Mouse (Mus musculus): ENCODE results near the gene Kif19a. TPM values are rescaled to one million over a fixed set of nuclear protein-coding genes. Genes with fewer than 3 reads are reported as not detected.

Gene Kif19a
- total RNA-seq (2021), result 1 to 10 TPM in 1 of 2 experiments, under 1 TPM in 1; 0.99 to 1.6 TPM
- long read RNA-seq, experiment 1, partial matches to known transcripts, result 0 of 1 reads
- long read RNA-seq, experiment 1, other reads (novel, unspliced or antisense), result 0 of 1 reads
- long read RNA-seq, experiment 2, partial matches to known transcripts, result 1 of 1 reads
- long read RNA-seq, experiment 2, other reads (novel, unspliced or antisense), result 0 of 1 reads

DNA sequence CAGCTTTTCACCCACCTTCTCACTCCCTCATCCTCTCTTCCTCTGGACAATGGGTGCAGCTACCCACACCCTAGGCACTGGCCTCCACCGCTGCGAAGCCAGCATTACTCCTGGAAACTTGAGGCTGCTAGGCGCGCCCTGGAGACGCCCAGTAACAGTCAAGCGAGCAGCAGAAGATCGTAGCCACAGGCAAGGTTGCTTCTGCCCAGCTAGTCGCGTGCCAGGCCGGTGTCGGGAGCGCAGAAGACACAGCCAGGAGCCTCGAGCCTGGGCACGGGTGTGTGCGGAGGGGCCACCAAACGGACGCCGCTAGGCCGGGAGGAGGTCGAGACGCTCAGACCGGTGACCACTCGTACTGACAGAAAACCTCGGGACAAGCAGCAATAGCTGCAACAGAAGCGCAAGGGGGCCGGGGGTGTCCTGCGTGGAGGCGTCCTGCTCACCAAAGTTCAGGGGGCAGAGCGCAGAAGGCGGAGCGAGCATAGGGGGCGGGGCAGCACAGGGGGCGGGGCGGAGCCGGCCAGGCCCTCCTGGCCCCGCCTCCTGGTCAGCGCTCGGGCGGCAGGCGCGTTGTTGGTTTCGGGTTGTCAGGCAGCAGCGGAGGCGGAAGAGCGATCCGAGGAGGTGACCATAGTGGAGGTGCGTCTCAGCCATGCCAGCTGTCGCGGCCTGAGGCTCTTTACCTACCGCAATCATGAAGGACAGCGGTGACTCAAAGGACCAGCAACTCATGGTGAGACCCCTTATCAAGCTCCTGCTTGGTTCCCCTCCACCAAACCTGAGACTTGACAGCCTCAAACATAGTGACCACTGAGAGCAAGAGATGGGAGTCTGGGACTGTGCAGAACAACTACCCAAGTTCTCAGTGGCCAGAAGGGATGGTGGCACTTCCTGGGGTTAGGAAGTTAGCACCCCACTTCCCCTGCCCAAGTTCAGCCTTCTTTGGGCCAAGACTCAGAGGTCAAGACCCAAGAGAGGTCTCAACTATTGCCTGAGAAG is at the start of gene Kif19a:
Kif19a (plus strand) TSS at position 569 of the 999 bp plus-strand sequence.
- peak; percentile 31 to 35 for DNase-seq (ENCODE audit: low spot score in 2 of 2)

GRCm38 (mm10) chr11:114715531-114715930 is 49.7 kb upstream of the Kif19a start:
- DNase-seq (ENCODE audit: low spot score in 2 of 2), result no peak

DNA sequence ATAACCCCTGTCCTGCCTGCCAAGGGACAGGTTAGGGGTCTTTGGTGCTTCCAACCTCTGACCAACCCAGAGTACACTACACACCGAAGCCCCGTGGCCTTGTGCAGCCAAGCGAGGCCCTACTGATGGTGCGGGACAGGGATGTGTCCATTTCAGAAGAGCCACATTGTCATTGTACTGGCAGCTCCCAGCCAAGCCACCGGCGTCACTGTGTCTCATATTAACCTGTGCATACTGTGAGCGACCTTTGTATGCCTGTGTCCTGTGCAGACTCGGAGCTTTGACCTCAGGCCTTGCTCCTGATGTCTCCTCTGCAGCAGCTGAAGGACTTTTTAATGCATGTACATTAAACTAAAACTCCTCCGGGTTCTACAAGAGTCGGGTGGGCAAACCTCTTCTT is 44.7 kb upstream of the Kif19a start:
- no peak for DNase-seq (ENCODE audit: low spot score in 2 of 2)

DNA sequence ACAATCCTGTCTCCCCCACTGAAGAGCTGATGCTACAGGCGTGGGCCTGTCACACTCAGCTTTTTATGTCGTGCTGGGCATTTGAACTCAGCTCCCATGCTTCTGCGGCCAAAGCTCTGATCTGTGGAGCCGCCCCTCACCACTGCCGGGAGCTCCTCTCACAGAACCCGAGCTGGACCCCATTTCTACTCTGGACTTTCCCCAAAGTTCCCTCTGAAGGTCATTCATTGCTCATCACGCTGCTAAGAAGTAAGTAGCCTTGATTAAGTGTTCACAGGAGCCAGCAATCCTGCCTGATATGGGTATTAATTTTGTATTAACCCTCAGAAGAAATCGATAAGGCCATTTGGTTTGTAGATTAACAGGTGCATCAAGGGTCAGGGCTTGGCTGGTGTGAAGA is 42.8 kb upstream of the Kif19a start:
- DNase-seq (ENCODE audit: low spot score in 2 of 2), result no peak

DNA sequence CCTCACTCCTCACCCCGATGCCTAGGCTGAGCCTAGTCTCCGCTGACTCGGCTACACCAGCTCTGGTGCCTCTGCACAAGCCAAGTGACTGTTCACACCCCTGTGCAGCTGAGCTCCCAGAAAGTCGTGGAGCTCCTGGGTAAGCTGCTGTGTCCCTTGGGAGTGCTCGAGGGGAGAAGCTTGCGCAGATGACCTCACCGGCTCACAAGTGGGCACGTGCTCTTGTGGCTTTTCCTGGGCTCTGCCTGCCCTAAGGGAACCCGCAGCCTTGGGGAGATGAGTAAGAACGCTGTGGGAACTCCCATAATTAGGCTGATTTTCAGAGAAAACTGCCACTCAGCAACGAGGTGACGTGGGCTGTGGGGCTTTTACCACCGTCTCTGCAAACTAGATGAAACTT is 42.2 kb upstream of the Kif19a start:
- no peak for DNase-seq (ENCODE audit: low spot score in 2 of 2)

- DNase-seq (ENCODE audit: low spot score in 2 of 2), result no peak
Measured at GRCm38 (mm10) chr11:114724787-114725590, 40.2 kb upstream of the Kif19a start.

- DNase-seq (ENCODE audit: low spot score in 2 of 2), result peak; percentile 27 to 44
Measured at GRCm38 (mm10) chr11:114726965-114727825, 38.0 kb upstream of the Kif19a start, which contains the start of gene Dnaic2. TSS of gene Dnaic2 (plus strand) at chr11:114727408.

DNA sequence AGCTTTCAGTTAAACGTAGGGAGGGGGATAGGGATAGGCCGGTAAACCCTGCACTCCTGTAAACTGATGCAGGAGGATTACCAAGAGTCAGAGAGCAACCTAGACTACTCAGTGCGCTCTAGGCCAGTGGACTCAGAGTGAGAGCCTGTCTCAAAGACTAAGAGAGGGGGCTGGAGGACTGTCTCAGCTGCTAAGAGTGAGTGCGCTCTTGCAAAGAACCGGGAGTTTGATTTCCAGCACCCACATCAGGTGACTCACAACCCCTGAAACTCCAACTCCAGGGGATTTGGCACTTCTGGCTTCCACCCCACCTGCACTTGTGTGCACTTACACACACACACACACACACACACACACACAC is 37.4 kb upstream of the Kif19a start:
- no peak for DNase-seq (ENCODE audit: low spot score in 2 of 2)

DNA sequence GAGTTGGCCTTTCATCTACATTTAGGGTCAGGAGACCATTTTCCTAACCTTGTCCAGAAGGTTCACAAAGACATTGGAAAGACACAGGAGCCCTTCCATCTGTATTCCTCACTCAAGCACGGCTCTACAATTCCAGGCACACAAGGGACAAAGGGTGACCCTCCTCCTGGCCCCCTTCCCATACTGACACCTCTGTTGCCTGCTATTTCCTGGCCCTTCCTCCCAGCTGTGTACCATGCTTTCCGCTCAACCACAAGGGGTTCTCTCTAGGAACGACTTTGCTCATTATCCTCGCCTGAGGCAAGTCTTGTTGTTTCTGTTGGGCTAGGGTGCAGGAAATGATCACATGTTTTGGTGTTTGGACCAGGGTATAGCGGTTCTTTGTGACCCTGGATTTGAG is 36.9 kb upstream of the Kif19a start:
- DNase-seq (ENCODE audit: low spot score in 2 of 2), result no peak

DNA sequence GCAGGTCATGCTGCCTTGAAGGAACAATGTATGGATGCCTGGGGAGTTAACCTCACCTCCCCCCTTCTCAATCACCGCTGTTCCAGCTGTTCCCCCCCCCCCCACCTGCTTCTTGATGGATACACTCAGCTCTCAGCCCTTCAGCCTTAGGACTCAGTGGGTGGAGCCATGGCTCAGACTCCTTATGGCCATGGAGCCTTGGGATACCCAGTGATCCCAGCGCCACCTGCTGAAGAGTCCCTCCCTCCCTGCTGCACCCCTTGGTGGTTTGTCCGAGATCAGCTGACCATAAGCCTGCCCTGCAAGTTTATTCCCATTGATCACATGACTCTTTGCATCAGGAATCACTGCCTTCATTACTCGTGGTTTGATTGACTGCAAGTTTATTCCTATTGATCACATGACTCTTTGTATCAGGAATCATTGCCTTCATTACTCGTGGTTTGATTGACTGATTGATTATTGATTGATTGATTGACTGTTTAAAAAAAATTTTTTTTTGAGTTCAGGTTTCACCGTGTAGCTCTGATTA is 35.3 kb upstream of the Kif19a start:
- no peak for DNase-seq (ENCODE audit: low spot score in 2 of 2)

DNA sequence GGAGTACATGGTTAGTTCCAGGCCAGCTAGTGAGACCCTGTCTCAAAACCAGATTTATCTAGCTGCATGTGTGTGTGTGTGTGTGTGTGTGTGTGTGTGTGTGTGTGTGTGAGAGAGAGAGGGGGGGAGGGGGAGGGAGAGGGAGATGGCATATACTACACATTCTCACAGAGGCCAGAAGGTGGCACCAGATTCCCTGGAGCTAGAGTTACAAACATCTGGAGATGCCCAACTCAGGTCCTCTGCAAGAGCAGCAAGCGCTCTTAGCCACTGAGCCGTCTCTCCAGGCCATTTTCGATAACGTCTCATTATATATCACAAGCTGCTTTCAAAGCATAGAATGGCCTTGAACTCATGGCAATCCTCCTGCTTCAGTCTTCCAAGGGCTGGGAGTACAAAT is 33.5 kb upstream of the Kif19a start:
- no peak for DNase-seq (ENCODE audit: low spot score in 2 of 2)

GRCm38 (mm10) chr11:114732890-114733289 is 32.3 kb upstream of the Kif19a start:
- DNase-seq (ENCODE audit: low spot score in 2 of 2), result no peak

DNA sequence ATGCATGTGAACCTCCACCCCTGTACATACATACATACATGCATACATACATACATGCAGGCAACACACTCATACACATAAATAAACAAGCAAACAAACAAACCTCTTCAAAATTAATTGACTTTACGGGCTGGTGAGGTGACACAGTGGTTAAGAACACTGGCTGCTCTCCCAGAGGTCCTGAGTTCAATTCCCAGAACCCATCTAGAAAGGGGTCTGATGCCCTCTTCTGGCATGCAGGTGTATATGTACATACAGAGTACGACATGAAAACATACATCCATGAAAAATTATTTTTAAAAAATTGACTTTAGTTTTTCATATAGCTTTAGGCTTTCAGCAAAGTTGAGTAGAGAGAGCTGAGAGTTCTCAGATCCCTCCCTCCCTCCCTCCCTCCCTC is 29.1 kb upstream of the Kif19a start:
- DNase-seq (ENCODE audit: low spot score in 2 of 2), result no peak

GRCm38 (mm10) chr11:114736913-114737624 is 28.1 kb upstream of the Kif19a start:
- DNase-seq (ENCODE audit: low spot score in 2 of 2), result no peak

DNA sequence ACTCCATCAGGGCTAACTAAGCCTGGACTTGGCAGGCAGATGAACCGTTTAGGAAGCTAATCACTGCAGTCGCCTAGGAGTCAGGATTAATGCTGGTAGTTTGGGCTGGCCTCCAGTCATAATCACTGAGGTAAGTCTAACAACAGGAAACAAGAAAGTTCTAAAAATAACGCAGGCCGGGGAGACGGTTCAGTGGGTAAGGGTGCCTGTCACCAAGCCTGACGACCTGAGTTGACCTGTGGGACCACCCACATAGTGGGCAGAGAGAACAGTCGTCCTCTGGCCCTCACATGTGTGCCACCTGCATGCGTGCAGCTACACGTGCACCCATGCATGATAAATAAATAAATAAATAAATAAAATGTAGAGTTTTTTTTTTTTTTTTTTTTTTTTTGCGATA is 24.6 kb upstream of the Kif19a start:
- no peak for DNase-seq (ENCODE audit: low spot score in 2 of 2)

GRCm38 (mm10) chr11:114741451-114741850 is 23.7 kb upstream of the Kif19a start:
- no peak for DNase-seq (ENCODE audit: low spot score in 2 of 2)

DNA sequence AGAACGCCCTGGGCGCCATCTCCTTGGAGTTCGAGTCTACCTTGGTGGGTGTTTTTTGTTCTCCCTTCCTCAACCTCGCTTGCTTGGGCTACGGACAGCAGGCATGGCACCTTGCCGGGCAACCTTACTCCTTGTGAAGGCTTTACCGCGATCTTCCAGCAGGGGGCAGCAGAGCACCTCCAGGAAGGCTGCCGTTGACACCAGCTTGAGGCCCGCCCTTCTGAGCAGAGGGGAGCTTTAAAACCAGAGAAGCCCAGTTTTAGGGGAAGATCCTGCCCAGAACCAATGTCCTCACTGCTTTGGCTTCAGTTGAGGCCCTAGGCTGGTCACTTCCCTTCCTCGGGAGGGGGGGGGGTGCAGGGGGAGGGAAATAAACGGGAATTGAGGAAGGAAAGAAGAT is 20.1 kb upstream of the Kif19a start:
- DNase-seq (ENCODE audit: low spot score in 2 of 2), result peak; percentile 84 to 85

DNA sequence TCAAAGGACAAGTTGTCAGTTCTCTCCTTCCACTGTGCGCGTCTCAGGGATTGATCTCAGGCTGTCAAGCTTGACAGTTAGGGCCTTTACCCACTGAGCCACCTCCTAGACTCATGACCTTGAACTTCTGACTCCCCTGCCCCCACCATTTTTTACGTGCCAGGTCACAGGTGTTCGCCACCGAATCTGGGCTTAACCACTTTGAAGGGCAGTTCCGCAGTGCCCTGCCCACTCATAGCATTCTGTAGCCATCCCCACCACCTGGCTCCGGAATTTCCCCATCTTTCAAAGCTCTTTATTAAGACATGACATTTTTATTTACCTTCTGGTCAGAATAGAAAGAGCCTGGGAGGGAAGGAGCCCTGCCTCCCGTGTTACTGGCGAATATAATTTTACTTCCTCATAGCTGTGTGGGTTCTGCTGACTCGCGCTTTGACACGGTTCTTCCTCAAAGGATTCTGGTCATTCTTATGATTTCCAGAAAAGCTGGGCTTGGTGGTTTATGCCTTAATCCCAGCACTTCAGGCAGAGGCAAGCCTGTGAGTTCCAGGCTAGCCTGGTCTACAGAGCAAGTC is 17.5 kb upstream of the Kif19a start:
- no peak for DNase-seq (ENCODE audit: low spot score in 2 of 2)

DNA sequence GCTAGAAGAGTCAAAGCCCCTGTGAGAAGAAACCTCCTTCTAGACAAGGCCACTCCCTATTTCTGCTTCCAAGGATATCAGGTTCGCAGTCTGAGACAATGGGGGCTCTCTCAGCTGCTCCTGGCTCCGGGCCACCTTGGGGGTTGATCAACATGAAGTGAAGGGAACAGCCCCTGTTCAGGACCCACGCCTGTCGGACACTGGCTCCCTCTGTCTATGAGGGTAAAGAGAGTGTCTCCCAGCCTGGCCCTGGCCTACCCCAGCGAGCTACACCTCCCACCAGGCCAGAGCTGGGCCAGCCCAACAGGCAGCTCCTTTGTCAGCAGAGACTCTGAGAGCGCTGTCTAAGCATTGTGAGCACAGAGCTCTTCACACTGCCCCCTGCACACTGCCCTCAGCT is 4.7 kb downstream of the Kif19a start:
- DNase-seq (ENCODE audit: low spot score in 2 of 2), result no peak
